Mouse (Mus musculus) brain, adult 10 weeks (tissue): ENCODE results near the gene 2410137M14Rik. TPM values are rescaled to one million over a fixed set of nuclear protein-coding genes. Genes with fewer than 3 reads are reported as not detected.

Source experiments
- polyA plus RNA-seq: library from polyadenylated mRNA; stranded (reverse); fragments of 350-450 nt; fragmentation: Illumina TruSeq; extraction: RNeasy Lipid Tissue Mini Kit (QIAGEN cat#74804); gene quantifications from one replicate; pipeline ENCODE4 v1.2.3, GENCODE M21; 2015; ENCODE audit warnings: low read depth, low replicate concordance

2410137M14Rik gene
- polyA plus RNA-seq: 0.74 TPM

GRCm38 (mm10) chr17:36981221-36981813 lies at the start of gene 2410137M14Rik:
2410137M14Rik (minus strand) TSS chr17:36981237.

DNA sequence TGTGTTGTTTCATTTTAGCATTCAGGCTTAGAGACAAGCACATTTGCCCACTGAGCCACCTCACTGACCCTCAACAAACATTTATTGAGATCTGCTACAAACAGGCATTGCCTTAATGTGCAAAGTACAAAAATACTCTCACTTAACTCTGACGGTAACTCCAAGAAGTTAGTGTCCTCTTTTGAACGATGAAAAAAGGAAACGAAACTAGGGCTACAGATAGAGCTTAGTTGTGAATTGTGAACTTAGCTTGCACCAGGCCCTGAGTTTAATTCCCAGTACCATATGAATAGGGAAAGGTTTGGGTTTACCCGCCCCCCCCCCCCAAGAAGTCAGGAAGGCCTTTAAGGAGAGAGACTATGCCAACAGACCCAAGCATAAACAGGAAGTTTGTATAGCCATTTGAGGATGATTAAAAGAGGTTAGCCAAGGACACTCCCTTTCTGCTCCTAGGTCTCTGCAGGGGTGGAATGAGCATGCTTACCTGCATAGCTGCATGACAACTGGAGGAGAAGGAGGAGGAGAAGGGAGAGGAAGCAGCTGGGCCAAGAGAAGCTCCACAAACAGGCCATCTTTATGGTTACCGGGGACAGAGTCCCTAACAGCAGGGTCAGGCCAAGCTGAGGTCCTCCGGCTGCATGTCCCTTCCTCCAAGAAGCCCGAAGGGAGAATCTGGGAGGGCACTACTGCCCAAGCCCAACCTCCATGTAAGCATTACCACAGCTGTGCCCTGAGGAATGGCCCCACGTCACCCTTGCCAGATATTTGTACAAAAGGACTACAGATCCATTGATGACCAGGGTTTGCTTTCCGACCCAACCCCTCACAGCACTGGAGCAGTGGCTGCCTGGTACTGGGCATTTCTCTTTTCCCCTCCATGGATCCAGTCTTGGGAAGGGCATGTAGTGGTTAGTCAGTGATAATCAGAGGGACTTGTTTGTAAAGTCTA lies 41.9 kb upstream of the 2410137M14Rik start, which contains the start of gene Mog:
Gene Mog, minus strand, starts transcription at position 771 of the 949 bp plus-strand sequence.

DNA sequence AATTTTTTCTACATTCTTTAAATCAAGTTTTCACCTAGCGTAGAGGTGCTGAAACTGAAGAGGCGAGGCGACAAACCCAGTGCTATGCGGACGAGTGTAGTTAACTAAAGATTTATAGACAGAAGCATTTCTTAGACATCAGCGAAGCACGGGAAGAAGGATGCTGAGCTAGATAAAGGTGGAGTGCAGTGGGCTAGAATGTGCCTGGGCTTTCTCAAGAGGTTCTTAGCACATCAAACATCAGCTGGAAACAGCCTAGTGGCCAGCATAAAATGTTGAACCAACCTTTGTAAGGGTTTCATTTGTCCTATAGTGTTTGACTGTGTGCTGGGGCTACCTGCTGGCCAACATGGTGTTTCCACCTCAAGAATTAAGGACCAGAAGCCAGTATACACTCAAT lies 19.8 kb upstream of the 2410137M14Rik start, which contains the start of gene Zfp57:
Gene Zfp57, plus strand, starts transcription at position 301 of the 400 bp plus-strand sequence.

GRCm38 (mm10) chr17:36989437-36989836 lies 8.4 kb upstream of the 2410137M14Rik start, which contains the start of gene H2-M5:
H2-M5 (minus strand) TSS chr17:36989537.

DNA sequence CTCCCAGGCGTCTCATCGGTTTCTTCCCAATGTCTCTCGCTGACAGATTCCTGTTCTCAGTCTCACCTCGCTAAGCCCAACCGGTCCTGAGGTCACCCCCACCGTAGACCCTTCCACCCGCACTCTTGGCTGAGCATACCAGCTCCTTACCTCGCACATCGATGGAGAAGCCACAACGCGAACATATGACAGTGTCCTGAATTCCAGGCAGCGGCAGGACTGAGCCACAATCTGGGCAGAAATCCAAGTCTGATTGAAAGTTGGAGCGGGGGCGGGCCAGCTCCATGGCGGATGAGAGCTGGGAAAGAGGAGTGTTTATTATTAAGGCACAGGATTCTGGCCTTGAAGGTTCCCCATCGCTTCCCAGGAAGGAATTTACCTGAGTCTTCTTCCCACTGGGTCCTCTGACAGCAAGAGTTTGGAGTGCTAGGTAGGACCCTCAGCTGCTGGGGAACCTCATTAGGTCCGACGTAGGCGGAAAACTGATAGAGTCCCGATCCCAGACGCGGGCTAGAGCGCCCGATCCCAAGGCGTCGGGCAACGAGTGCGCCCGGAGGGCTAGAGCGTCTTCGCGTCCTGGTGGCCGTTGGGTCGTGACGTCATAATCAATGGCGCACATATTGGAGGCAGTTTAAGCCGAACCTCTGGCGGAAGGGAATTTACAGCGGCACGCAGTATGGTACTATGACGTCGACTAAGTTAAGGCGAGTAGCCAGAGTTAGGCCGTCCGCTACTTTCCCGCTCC lies 22.9 kb downstream of the 2410137M14Rik start, which contains the start of the genes Znrd1 and Znrd1as:
Gene Znrd1, minus strand, starts transcription at position 561 of the 745 bp plus-strand sequence.
Gene Znrd1as, plus strand, starts transcription at position 594 of the 745 bp plus-strand sequence.

DNA sequence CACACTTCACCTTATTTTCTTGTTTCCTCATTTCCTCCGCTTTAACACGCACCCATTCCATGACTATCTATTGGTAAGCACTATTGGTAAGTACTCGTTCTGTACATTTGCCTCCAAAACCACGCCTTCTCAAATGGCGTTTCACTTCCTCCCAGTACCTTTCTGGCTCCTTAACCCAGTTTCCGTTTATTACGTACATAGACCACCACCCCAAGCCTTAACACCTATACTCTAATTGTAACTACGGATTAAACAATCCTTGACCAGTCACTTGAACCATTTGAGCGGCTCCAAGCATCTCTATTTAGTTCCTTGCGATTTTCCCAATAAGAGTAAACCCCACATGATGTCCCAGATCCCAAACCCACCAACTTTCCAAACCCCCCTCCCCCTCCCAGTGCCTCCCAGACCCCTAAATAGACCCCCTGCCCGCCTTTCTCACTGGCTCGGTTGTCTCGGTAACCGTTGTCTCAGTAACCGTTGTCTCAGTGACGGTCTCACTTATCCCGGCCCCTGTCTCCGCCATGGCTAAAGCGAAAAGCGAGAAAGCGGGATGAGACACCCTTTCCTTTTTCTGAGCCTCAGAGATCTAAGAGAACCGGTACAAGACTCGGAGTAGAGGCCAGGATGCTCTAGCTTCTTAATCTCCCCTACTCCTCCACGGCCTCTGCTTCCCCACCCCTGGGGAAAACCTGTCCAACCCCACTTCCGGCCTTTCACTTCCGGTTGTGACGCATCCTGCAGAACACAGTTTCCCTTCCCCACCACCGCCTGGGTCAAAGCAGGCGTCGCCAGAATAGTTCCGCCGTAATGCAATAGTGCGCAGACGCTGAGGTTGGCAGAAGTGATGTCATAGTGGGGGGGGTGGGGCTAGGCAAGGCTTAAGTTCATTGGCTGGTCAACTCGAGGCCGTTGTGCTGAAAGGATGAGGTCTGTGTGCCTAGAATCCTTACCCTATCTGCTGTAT lies 29.8 kb downstream of the 2410137M14Rik start, which contains the start of gene Ppp1r11:
Gene Ppp1r11, minus strand, starts transcription at position 761 of the 967 bp plus-strand sequence.

GRCm38 (mm10) chr17:36942791-36943471 lies 38.1 kb downstream of the 2410137M14Rik start, which contains the start of gene Rnf39:
Rnf39 (plus strand) TSS chr17:36942918.

Other genes with a start within 250 kb of the 2410137M14Rik start
- not detected for gene H2-M10.5, start 208.3 kb downstream of the 2410137M14Rik start, polyA plus RNA-seq
- gene H2-M10.6, start 169.1 kb downstream of the 2410137M14Rik start, polyA plus RNA-seq: not detected
- gene Trim26, start 144.1 kb downstream of the 2410137M14Rik start, polyA plus RNA-seq: 18.4 TPM
- gene Trim15, start 114.0 kb downstream of the 2410137M14Rik start, polyA plus RNA-seq: not detected
- gene Trim10, start 111.7 kb downstream of the 2410137M14Rik start, polyA plus RNA-seq: not detected
- gene Trim40, start 91.1 kb downstream of the 2410137M14Rik start, polyA plus RNA-seq: 0.42 TPM
- gene Trim31, start 83.1 kb downstream of the 2410137M14Rik start, polyA plus RNA-seq: not detected
- gene Rnf39, start 38.3 kb downstream of the 2410137M14Rik start, polyA plus RNA-seq: 5.6 TPM
- 197 TPM for gene Ppp1r11, start 29.5 kb downstream of the 2410137M14Rik start, polyA plus RNA-seq
- 60.3 TPM for gene Znrd1, start 22.7 kb downstream of the 2410137M14Rik start, polyA plus RNA-seq
- gene Znrd1as, start 22.6 kb downstream of the 2410137M14Rik start, polyA plus RNA-seq: 8.0 TPM
- 1.2 TPM for gene H2-M5, start 8.3 kb upstream of the 2410137M14Rik start, polyA plus RNA-seq
- 12.3 TPM for gene Zfp57, start 19.9 kb upstream of the 2410137M14Rik start, polyA plus RNA-seq
- 122 TPM for gene Mog, start 42.2 kb upstream of the 2410137M14Rik start, polyA plus RNA-seq
- gene Gabbr1, start 64.7 kb upstream of the 2410137M14Rik start, polyA plus RNA-seq: 529 TPM
- not detected for gene Olfr90, start 107.3 kb upstream of the 2410137M14Rik start, polyA plus RNA-seq
- gene Olfr91, start 117.0 kb upstream of the 2410137M14Rik start, polyA plus RNA-seq: not detected
- gene Olfr92, start 138.9 kb upstream of the 2410137M14Rik start, polyA plus RNA-seq: not detected
- not detected for gene Olfr93, start 180.3 kb upstream of the 2410137M14Rik start, polyA plus RNA-seq
- not detected for gene Ubd, start 212.7 kb upstream of the 2410137M14Rik start, polyA plus RNA-seq
- gene Olfr94, start 219.8 kb upstream of the 2410137M14Rik start, polyA plus RNA-seq: not detected
- not detected for gene Olfr95, start 231.9 kb upstream of the 2410137M14Rik start, polyA plus RNA-seq
- not detected for gene Olfr96, start 238.9 kb upstream of the 2410137M14Rik start, polyA plus RNA-seq